Mouse (Mus musculus) G1E (cell line): ENCODE measurements around the gene Trappc3l. TPM values are rescaled to one million over a fixed set of nuclear protein-coding genes. Genes with fewer than 3 reads are reported as not detected.

Experiments
- ATAC-seq: 2 replicates; pipeline ENCODE4 v1.8.0; 2016; ENCODE audit warnings: mild to moderate bottlenecking; ENCODE audit not compliant: insufficient number of reproducible peaks, poor library complexity, low FRiP score, severe bottlenecking; ENCODE audit errors: extremely low read depth
- DNase-seq: peaks from one replicate; pipeline ENCODE4 v3.0.0; 2012; ENCODE audit warnings: low spot score
- H3K27me3 ChIP-seq: 2 replicates; pipeline ENCODE4 v1.6.1; 2012; ENCODE audit warnings: mild to moderate bottlenecking, low read length, inconsistent platforms; ENCODE audit not compliant: insufficient read depth
- H3K36me3 ChIP-seq: replicated peaks from 2 replicates; pipeline ENCODE3; 2012; ENCODE audit warnings: mild to moderate bottlenecking, inconsistent platforms
- H3K4me1 ChIP-seq: 2 replicates; pipeline ENCODE4 v1.6.1; 2012; ENCODE audit warnings: low read depth, low read length, inconsistent platforms, mixed read lengths; ENCODE audit not compliant: insufficient read depth
- H3K4me3 ChIP-seq: 2 replicates; pipeline ENCODE4 v1.5.1; 2012; ENCODE audit warnings: low read depth, mild to moderate bottlenecking, inconsistent platforms, low read length, moderate library complexity, mixed read lengths
- H3K9me3 ChIP-seq: replicated peaks from 2 replicates; pipeline ENCODE4 v1.6.1; 2012; ENCODE audit warnings: inconsistent platforms
- CTCF ChIP-seq: IDR thresholded peaks from 2 replicates; pipeline ENCODE4 v1.5.1; 2012; ENCODE audit warnings: low read depth, low read length, inconsistent platforms, mixed read lengths
- GATA1 ChIP-seq: IDR thresholded peaks from 2 replicates; pipeline ENCODE4 v1.6.1; 2012; ENCODE audit warnings: borderline replicate concordance, low read length, inconsistent platforms, mixed read lengths
- GATA2 ChIP-seq: IDR thresholded peaks from 2 replicates; pipeline ENCODE4 v1.6.1; 2012; ENCODE audit warnings: low read depth, low read length, inconsistent platforms, borderline replicate concordance
- POLR2AphosphoS5 ChIP-seq: IDR thresholded peaks from 2 replicates; pipeline ENCODE4 v1.6.1; 2012; ENCODE audit warnings: low read depth, low read length, inconsistent platforms; ENCODE audit not compliant: insufficient replicate concordance
- TAL1 ChIP-seq: conservative IDR thresholded peaks from 2 replicates; pipeline ENCODE4 v1.6.1; 2012; ENCODE audit warnings: low read depth, low read length, inconsistent platforms, mixed read lengths
- polyA plus RNA-seq: library from polyadenylated mRNA; stranded (reverse); fragments of >175 nt; gene quantifications from 2 replicates; pipeline ENCODE4 v1.2.3, GENCODE M21; 2012
- total RNA-seq, 2 experiments: library from RNA; stranded (forward) in 1 of 2; stranded (reverse) in 1 of 2; fragments of 200-1000 nt in 1 of 2; fragments of >200 nt in 1 of 2; fragmentation: Nextera tagmentation in 1 of 2; gene quantifications; 2 replicates each; pipeline ENCODE4 v1.2.3; 2014 to 2017

The Trappc3l gene
- total and polyA plus RNA-seq, 3 experiments, result not detected

- Histone ChIP-seq H3K9me3 (no peaks in the 10 kb centered on the region), H3K36me3 (no peaks in the 10 kb centered on the region), H3K4me1 (no peaks in the 10 kb centered on the region; the same call in 1 of the 2 replicates), H3K4me3 (no peak overlapping the region), H3K27me3 (peaks cover 10% of the 10 kb centered on the region)
- no peak for DNase-seq
- no peak for TF ChIP-seq GATA2
- ATAC-seq, result no peak
These were observed 91.0 kb downstream of the Trappc3l start for GRCm38 (mm10) chr10:34128391-34128790.

GRCm38 (mm10) chr10:34131356-34131755 lies 94.0 kb downstream of the Trappc3l start:
- no peak; the same call in 1 of the 2 replicates for ATAC-seq
- DNase-seq, result no peak
- H3K9me3 ChIP-seq, result no peaks in the 10 kb centered on the region
- no peaks in the 10 kb centered on the region; the same call in 1 of the 2 replicates for H3K4me1 ChIP-seq
- no peak overlapping the region for H3K4me3 ChIP-seq
- peaks cover 13% of the 10 kb centered on the region for H3K27me3 ChIP-seq
- H3K36me3 ChIP-seq, result no peaks in the 10 kb centered on the region
- TF ChIP-seq GATA2, result no peak
- TF ChIP-seq GATA1, result no peak
- TF ChIP-seq TAL1, result no peak
- no peak for TF ChIP-seq POLR2AphosphoS5
- no peak for TF ChIP-seq CTCF

GRCm38 (mm10) chr10:34136432-34136831 lies 99.0 kb downstream of the Trappc3l start:
- no peak for DNase-seq
- Histone ChIP-seq H3K9me3 (no peaks in the 10 kb centered on the region), H3K4me1 (no peaks in the 10 kb centered on the region), H3K36me3 (no peaks in the 10 kb centered on the region), H3K4me3 (no peak overlapping the region), H3K27me3 (peaks cover 8% of the 10 kb centered on the region; the same call in 1 of the 2 replicates)
- no peak for ATAC-seq
- no peak for TF ChIP-seq CTCF
- TF ChIP-seq TAL1, result no peak
- no peak for TF ChIP-seq POLR2AphosphoS5
- TF ChIP-seq GATA2, result no peak
- no peak for TF ChIP-seq GATA1

- Histone ChIP-seq H3K4me3 (no peak overlapping the region), H3K9me3 (no peaks in the 10 kb centered on the region), H3K36me3 (no peaks in the 10 kb centered on the region), H3K27me3 (peaks cover 8% of the 10 kb centered on the region; the same call in 1 of the 2 replicates), H3K4me1 (no peaks in the 10 kb centered on the region)
- DNase-seq (no peak), ATAC-seq (no peak)
- TF ChIP-seq POLR2AphosphoS5, result no peak
- no peak for TF ChIP-seq GATA1
- no peak for TF ChIP-seq GATA2
- TF ChIP-seq CTCF, result no peak
- no peak for TF ChIP-seq TAL1
These were observed 100.6 kb downstream of the Trappc3l start for GRCm38 (mm10) chr10:34138027-34138426.

- no peak for ATAC-seq
These were observed 102.4 kb downstream of the Trappc3l start for GRCm38 (mm10) chr10:34139768-34140167.

GRCm38 (mm10) chr10:34141693-34142092 lies 104.3 kb downstream of the Trappc3l start:
- Histone ChIP-seq H3K4me3 (no peak overlapping the region), H3K9me3 (no peaks in the 10 kb centered on the region), H3K36me3 (no peaks in the 10 kb centered on the region), H3K4me1 (no peaks in the 10 kb centered on the region), H3K27me3 (peaks cover 5% of the 10 kb centered on the region; the same call in 1 of the 2 replicates)
- DNase-seq (no peak), ATAC-seq (no peak)
- TF ChIP-seq GATA2, result no peak
- no peak for TF ChIP-seq TAL1
- no peak for TF ChIP-seq CTCF
- no peak for TF ChIP-seq POLR2AphosphoS5
- no peak for TF ChIP-seq GATA1

More at GRCm38 (mm10) chr10:34139768-34140167, 102.4 kb downstream of the Trappc3l start:
- no peak for DNase-seq
- Histone ChIP-seq H3K4me3 (no peak overlapping the region), H3K4me1 (no peaks in the 10 kb centered on the region), H3K9me3 (no peaks in the 10 kb centered on the region), H3K27me3 (peaks cover 8% of the 10 kb centered on the region; the same call in 1 of the 2 replicates), H3K36me3 (no peaks in the 10 kb centered on the region)
- TF ChIP-seq TAL1 (no peak), POLR2AphosphoS5 (no peak), GATA2 (no peak), CTCF (no peak), GATA1 (no peak)

GRCm38 (mm10) chr10:34149772-34150171 lies 112.4 kb downstream of the Trappc3l start:
- H3K4me1 ChIP-seq, result no peaks in the 10 kb centered on the region
- H3K9me3 ChIP-seq, result no peaks in the 10 kb centered on the region
- no peaks in the 10 kb centered on the region for H3K36me3 ChIP-seq
- H3K4me3 ChIP-seq, result no peak overlapping the region
- ATAC-seq (no peak), DNase-seq (no peak)
- no peak for TF ChIP-seq CTCF
- no peak for TF ChIP-seq GATA2
- no peak for TF ChIP-seq TAL1
- no peak for TF ChIP-seq GATA1
- no peak for TF ChIP-seq POLR2AphosphoS5
- no peaks in the 10 kb centered on the region for H3K27me3 ChIP-seq
